Mouse (Mus musculus) fibroblast of lung, adult 2 months (primary cell): ENCODE data around the gene Nudt9.

Experiments
- DNase-seq: peaks from one replicate; pipeline ENCODE4 v3.0.0-alpha.2; 2011; ENCODE audit warnings: low read depth

The Nudt9 gene

GRCm38 (mm10) chr5:104036686-104037085 lies 9.4 kb upstream of the Nudt9 start:
- DNase-seq: no peak

- DNase-seq: no peak
Observed at GRCm38 (mm10) chr5:104039154-104039932, 6.8 kb upstream of the Nudt9 start.

GRCm38 (mm10) chr5:104042906-104043305 lies 3.2 kb upstream of the Nudt9 start:
- peak; percentile 65 for DNase-seq

- DNase-seq: peak; percentile 60
Observed at GRCm38 (mm10) chr5:104043704-104044103, 2.4 kb upstream of the Nudt9 start.

- no peak for DNase-seq
Observed at GRCm38 (mm10) chr5:104047200-104048105, 1.3 kb downstream of the Nudt9 start.

- DNase-seq: no peak
Observed at GRCm38 (mm10) chr5:104048139-104048538, 2.0 kb downstream of the Nudt9 start.

GRCm38 (mm10) chr5:104052956-104053355 lies 6.8 kb downstream of the Nudt9 start:
- DNase-seq: no peak

GRCm38 (mm10) chr5:104054938-104055337 lies 8.8 kb downstream of the Nudt9 start:
- DNase-seq: no peak

- DNase-seq: no peak
Observed at GRCm38 (mm10) chr5:104055816-104056215, 9.7 kb downstream of the Nudt9 start.

- peak; percentile 77 for DNase-seq
Observed at GRCm38 (mm10) chr5:104056295-104056694, 10.2 kb downstream of the Nudt9 start.

- DNase-seq: no peak
Observed at GRCm38 (mm10) chr5:104058021-104058420, 11.9 kb downstream of the Nudt9 start.

- no peak for DNase-seq
Observed at GRCm38 (mm10) chr5:104059628-104060027, 13.5 kb downstream of the Nudt9 start.

GRCm38 (mm10) chr5:104060429-104060828 lies 14.3 kb downstream of the Nudt9 start:
- DNase-seq: no peak

- DNase-seq: no peak
Observed at GRCm38 (mm10) chr5:104061936-104062772, 16.0 kb downstream of the Nudt9 start.

- DNase-seq: no peak
Observed at GRCm38 (mm10) chr5:104062773-104063551, 16.9 kb downstream of the Nudt9 start.

GRCm38 (mm10) chr5:104068751-104069150 lies 22.6 kb downstream of the Nudt9 start:
- DNase-seq: no peak

GRCm38 (mm10) chr5:104071048-104071447 lies 24.9 kb downstream of the Nudt9 start:
- no peak for DNase-seq

GRCm38 (mm10) chr5:104072272-104072886 lies 26.3 kb downstream of the Nudt9 start:
- DNase-seq: no peak

GRCm38 (mm10) chr5:104073602-104074001 lies 27.5 kb downstream of the Nudt9 start:
- no peak for DNase-seq

GRCm38 (mm10) chr5:104074388-104074787 lies 28.3 kb downstream of the Nudt9 start:
- no peak for DNase-seq

GRCm38 (mm10) chr5:104076361-104076760 lies 30.3 kb downstream of the Nudt9 start:
- DNase-seq: no peak
